Mouse (Mus musculus) myocyte (in vitro differentiated cells): ENCODE results near the gene Gm13288.
"Not testable (repeated sequence)": the region's sequence is repeated elsewhere in the genome, so short reads cannot be mapped to it uniquely, and the experiment has no call there.

ENCODE experiments used
- CEBPB ChIP-seq: IDR thresholded peaks from 2 replicates; pipeline ENCODE4 v1.6.1; 2011; ENCODE audit warnings: mild to moderate bottlenecking, moderate library complexity; ENCODE audit not compliant: poor library complexity, insufficient read depth, severe bottlenecking
- E2F4 ChIP-seq: IDR thresholded peaks from one replicate; pipeline ENCODE4 v1.6.1; 2011; ENCODE audit warnings: mild to moderate bottlenecking, control low read depth, moderate library complexity; ENCODE audit not compliant: insufficient read depth
- MAX ChIP-seq: IDR thresholded peaks from one replicate; pipeline ENCODE4 v1.6.1; 2011; ENCODE audit warnings: low read depth, mild to moderate bottlenecking, control low read depth
- MYOG ChIP-seq, 3 experiments: IDR thresholded peaks; one replicate each; pipeline ENCODE4 v1.6.1; 2011; ENCODE audit warnings: control low read depth in 2 of 3, low read depth in 2 of 3, mild to moderate bottlenecking in 2 of 3; ENCODE audit not compliant: insufficient read length in 2 of 3, control insufficient read depth in 1 of 3, insufficient read depth in 1 of 3
- POLR2A ChIP-seq: IDR thresholded peaks from one replicate; pipeline ENCODE4 v1.6.1; 2011; ENCODE audit warnings: low read depth, mild to moderate bottlenecking, control low read depth, moderate library complexity; ENCODE audit not compliant: insufficient read length
- POLR2AphosphoS2 ChIP-seq: IDR thresholded peaks from one replicate; pipeline ENCODE4 v1.6.1; 2011; ENCODE audit warnings: low read depth, control low read depth; ENCODE audit not compliant: insufficient read length
- SRF ChIP-seq: IDR thresholded peaks from one replicate; pipeline ENCODE4 v1.6.1; 2011; ENCODE audit warnings: low read depth; ENCODE audit not compliant: control insufficient read depth, insufficient read length
- TCF12 ChIP-seq: IDR thresholded peaks from one replicate; pipeline ENCODE4 v1.6.1; 2011; ENCODE audit warnings: mild to moderate bottlenecking, control low read depth; ENCODE audit not compliant: poor library complexity, insufficient read depth, severe bottlenecking
- USF1 ChIP-seq: IDR thresholded peaks from one replicate; pipeline ENCODE4 v1.6.1; 2011; ENCODE audit warnings: low read depth, mild to moderate bottlenecking, control low read depth, moderate library complexity

DNA sequence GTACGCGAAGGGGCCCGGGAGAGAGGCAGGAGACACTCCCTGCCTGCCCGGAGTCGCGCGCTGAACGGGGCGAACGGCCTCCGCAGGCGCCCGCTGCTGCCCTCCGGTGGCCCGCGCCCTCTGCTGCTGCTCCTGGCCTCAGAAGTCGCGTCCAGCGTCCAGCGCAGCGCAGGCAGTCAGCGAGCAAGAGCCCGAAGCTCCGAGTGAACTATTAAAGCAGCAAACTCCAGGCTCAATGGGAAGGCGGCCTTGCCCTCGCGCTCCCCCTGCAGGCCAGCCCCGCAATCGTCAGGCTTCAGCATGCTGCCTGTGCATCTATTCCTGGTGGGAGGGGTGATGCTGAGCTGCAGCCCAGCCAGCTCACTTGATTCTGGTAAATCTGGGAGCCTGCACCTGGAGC is 2.4 kb upstream of the Gm13288 start, which contains the start of gene Gm13287:
- TF ChIP-seq POLR2A; E2F4; USF1; POLR2AphosphoS2; TCF12; SRF; MAX; CEBPB; MYOG (IDR thresholded peaks at IDR 0.05; ENCODE audit: control insufficient read depth in 1 of 3, insufficient read depth in 1 of 3, insufficient read length in 2 of 3, low read depth in 2 of 3): not testable (repeated sequence)
